Mouse (Mus musculus) neural tube, embryonic 14.5 days (tissue): ENCODE measurements around the gene Entpd5. TPM values are rescaled to one million over a fixed set of nuclear protein-coding genes. Genes with fewer than 3 reads are reported as not detected.

Source experiments
- ATAC-seq: fragments of 200-750 bp; cut with Nextera tagmentation; 2 replicates; pipeline ENCODE4 v1.8.0; 2017; ENCODE audit warnings: low read depth, mild to moderate bottlenecking, moderate TSS enrichment, moderate library complexity
- H3K27ac ChIP-seq: fragments of 300-500 bp; sonication (generic); 2 replicates; pipeline ENCODE4 v1.5.1; 2014; ENCODE audit warnings: low read depth, mild to moderate bottlenecking, control low read depth, low read length, moderate library complexity, mixed read lengths
- H3K27me3 ChIP-seq: fragments of 300-500 bp; sonication (generic); 2 replicates; pipeline ENCODE4 v1.6.1; 2014; ENCODE audit warnings: low read length; ENCODE audit not compliant: control insufficient read depth, insufficient read depth
- H3K36me3 ChIP-seq: fragments of 300-500 bp; sonication (generic); 2 replicates; pipeline ENCODE4 v1.6.1; 2014; ENCODE audit warnings: low read length, mixed read lengths; ENCODE audit not compliant: control insufficient read depth, insufficient read depth
- H3K4me1 ChIP-seq: fragments of 300-500 bp; sonication (generic); 2 replicates; pipeline ENCODE4 v1.6.1; 2014; ENCODE audit warnings: low read length; ENCODE audit not compliant: control insufficient read depth, insufficient read depth
- H3K4me2 ChIP-seq: fragments of 300-500 bp; sonication (generic); 2 replicates; pipeline ENCODE4 v1.6.1; 2014; ENCODE audit warnings: mild to moderate bottlenecking, low read depth, low read length, control low read depth
- H3K4me3 ChIP-seq: fragments of 300-500 bp; sonication (generic); 2 replicates; pipeline ENCODE4 v1.5.1; 2014; ENCODE audit warnings: low read depth, low read length, control low read depth, mixed read lengths
- H3K9ac ChIP-seq: fragments of 300-500 bp; sonication (generic); replicated peaks from 2 replicates; pipeline ENCODE4 v1.6.1; 2014; ENCODE audit warnings: low read depth, mild to moderate bottlenecking, control low read depth, low read length, mixed read lengths
- H3K9me3 ChIP-seq: fragments of 300-500 bp; sonication (generic); 2 replicates; pipeline ENCODE4 v1.6.1; 2016; ENCODE audit warnings: low read length; ENCODE audit not compliant: control insufficient read depth
- WGBS: fragments of 180-500 bp; shearing (Covaris S2); extraction: QIAGEN DNeasy Blood & Tissue Kit; methylation state at CpG from one replicate; pipeline ENCODE4 v1.1.7; 2014; 5-methylcytosine and 5-hydroxymethylcytosine counted together
- polyA plus RNA-seq: library from polyadenylated mRNA; unstranded; fragments of >200 nt; fragmentation: Nextera tagmentation; extraction: Ambion mirVana; gene quantifications from 2 replicates; pipeline ENCODE4 v1.2.1, GENCODE M21; 2014

The Entpd5 gene
- polyA plus RNA-seq, 1 experiment from 2014 or later, result 13.0 TPM

DNA sequence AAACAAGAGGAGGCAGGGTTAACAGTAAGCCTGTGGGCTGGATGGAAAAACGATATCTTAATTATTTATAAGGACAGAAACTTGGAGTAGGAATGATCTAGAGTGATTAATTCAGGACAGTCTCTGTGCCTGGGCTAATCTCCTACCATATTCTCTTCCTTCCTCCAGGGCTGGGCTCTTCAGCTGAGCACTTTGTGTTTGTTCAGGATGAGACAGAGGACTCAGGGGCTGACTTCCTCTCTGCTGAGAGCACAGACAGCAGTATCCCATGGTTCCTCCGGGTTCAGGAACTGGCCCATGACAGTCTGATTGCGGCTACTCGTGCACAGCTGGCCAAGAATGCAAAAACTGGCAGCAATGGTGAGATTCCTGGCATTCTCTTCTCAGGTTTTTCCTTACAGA lies 81.7 kb downstream of the Entpd5 start:
- H3K27ac ChIP-seq, result no peak overlapping the region
- ATAC-seq, result no peak
- H3K9me3 ChIP-seq, result no peaks in the 10 kb centered on the region
- H3K36me3 ChIP-seq, result peaks cover 47% of the 10 kb centered on the region
- H3K4me2 ChIP-seq, result no peak overlapping the region
- H3K27me3 ChIP-seq, result no peaks in the 10 kb centered on the region
- no peaks in the 10 kb centered on the region for H3K4me1 ChIP-seq
- WGBS, result 87% methylated on average over 4 of the region's 4 CpGs
- no peak overlapping the region for H3K9ac ChIP-seq
- no peak overlapping the region for H3K4me3 ChIP-seq

Other genes with a start within 250 kb of the Entpd5 start
- 4.2 and 4.5 TPM in 2 replicates for gene Elmsan1, start 190.1 kb downstream of the Entpd5 start, polyA plus RNA-seq
- gene Ptgr2, start 123.8 kb downstream of the Entpd5 start, polyA plus RNA-seq, result 14.1 and 16.8 TPM in 2 replicates
- 68.0 and 76.9 TPM in 2 replicates for gene Zfp410, start 92.2 kb downstream of the Entpd5 start, polyA plus RNA-seq
- 48.4 and 50.9 TPM in 2 replicates for gene Coq6, start 47.4 kb downstream of the Entpd5 start, polyA plus RNA-seq
- 16.2 and 19.9 TPM in 2 replicates for gene Fam161b, start 47.2 kb downstream of the Entpd5 start, polyA plus RNA-seq
- 4.0 and 5.2 TPM in 2 replicates for gene Bbof1, start within 50 bp of the Entpd5 start, polyA plus RNA-seq
- gene Rnf113a2, start 8.2 kb upstream of the Entpd5 start, polyA plus RNA-seq, result 22.7 and 25.4 TPM in 2 replicates
- 41.7 and 45.1 TPM in 2 replicates for gene Aldh6a1, start 42.0 kb upstream of the Entpd5 start, polyA plus RNA-seq
- gene Lin52, start 42.4 kb upstream of the Entpd5 start, polyA plus RNA-seq, result 30.8 and 35.0 TPM in 2 replicates
- 7.2 and 8.0 TPM in 2 replicates for gene Vsx2, start 160.7 kb upstream of the Entpd5 start, polyA plus RNA-seq
- gene Abcd4, start 208.4 kb upstream of the Entpd5 start, polyA plus RNA-seq, result 11.2 and 13.1 TPM in 2 replicates
- gene Vrtn, start 232.0 kb upstream of the Entpd5 start, polyA plus RNA-seq, result not detected in 2 replicates